Mouse (Mus musculus) brown adipose tissue, adult 24 weeks (tissue): ENCODE measurements around the gene Pdzd3. TPM values are rescaled to one million over a fixed set of nuclear protein-coding genes. Genes with fewer than 3 reads are reported as not detected.
A peak's percentile ranks its signal among the peaks of the same experiment; 100 is the strongest.

Source experiments
- H3K27ac ChIP-seq: fragments of 200-500 bp; replicated peaks from 2 replicates; pipeline ENCODE4 v1.5.1; 2012; ENCODE audit warnings: low read depth, mild to moderate bottlenecking, low read length
- H3K4me1 ChIP-seq: fragments of 200-500 bp; 2 replicates; pipeline ENCODE4 v1.6.1; 2012; ENCODE audit warnings: low read length, mixed read lengths; ENCODE audit not compliant: control insufficient read depth, insufficient read depth, insufficient read length
- H3K4me3 ChIP-seq: fragments of 200-500 bp; 2 replicates; pipeline ENCODE4 v1.5.1; 2012; ENCODE audit warnings: low read depth, mild to moderate bottlenecking, low read length, moderate library complexity; ENCODE audit not compliant: insufficient read depth
- polyA plus RNA-seq: library from polyadenylated mRNA; stranded (reverse); fragments of >200 nt; gene quantifications from 2 replicates; pipeline ENCODE4 v1.2.4, GENCODE M21; 2012; ENCODE audit not compliant: missing spikeins, insufficient read depth, insufficient read length

Pdzd3 gene
- polyA plus RNA-seq, 1 experiment: not detected

- no peak overlapping the region for H3K4me3 ChIP-seq
- no peaks in the 10 kb centered on the region for H3K4me1 ChIP-seq
- H3K27ac ChIP-seq: no peak overlapping the region
Measured at GRCm38 (mm10) chr9:44238501-44239190, 12.6 kb downstream of the Pdzd3 start.

- Histone ChIP-seq H3K27ac (no peak overlapping the region), H3K4me1 (no peaks in the 10 kb centered on the region), H3K4me3 (no peak overlapping the region)
Measured at GRCm38 (mm10) chr9:44237128-44237527, 14.1 kb downstream of the Pdzd3 start.

GRCm38 (mm10) chr9:44236601-44237000 is 14.7 kb downstream of the Pdzd3 start:
- Histone ChIP-seq H3K27ac (no peak overlapping the region), H3K4me3 (no peak overlapping the region), H3K4me1 (0 out of 2 replicates have a peak, but pooled peaks cover 2% of the 10 kb centered on the region)

- Histone ChIP-seq H3K27ac (peak overlapping the region; percentile 61), H3K4me3 (peak overlapping the region; percentile 52), H3K4me1 (peaks cover 6% of the 10 kb centered on the region)
Measured at GRCm38 (mm10) chr9:44234479-44235427, 16.5 kb downstream of the Pdzd3 start.

GRCm38 (mm10) chr9:44233802-44234478 is 17.3 kb downstream of the Pdzd3 start, which contains the start of gene Cbl:
Cbl (minus strand) TSS chr9:44234049.
- Histone ChIP-seq H3K27ac (peak within 1 kb of the TSS; percentile 61), H3K4me3 (peak within 1 kb of the TSS; percentile 79), H3K4me1 (peaks cover 6% of the 10 kb centered on the region)

- H3K27ac ChIP-seq: peak overlapping the region; percentile 53
- peaks cover 6% of the 10 kb centered on the region for H3K4me1 ChIP-seq
- H3K4me3 ChIP-seq: peak overlapping the region; percentile 79
Measured at GRCm38 (mm10) chr9:44233021-44233801, 18.1 kb downstream of the Pdzd3 start.

GRCm38 (mm10) chr9:44231609-44232008 is 19.7 kb downstream of the Pdzd3 start:
- peaks cover 6% of the 10 kb centered on the region for H3K4me1 ChIP-seq
- H3K4me3 ChIP-seq: no peak overlapping the region
- H3K27ac ChIP-seq: 0 out of 2 replicates have a peak overlapping the region, but pooled peaks have one; percentile 11

GRCm38 (mm10) chr9:44225993-44226392 is 25.3 kb downstream of the Pdzd3 start:
- Histone ChIP-seq H3K4me3 (no peak overlapping the region), H3K27ac (no peak overlapping the region), H3K4me1 (peaks cover 9% of the 10 kb centered on the region)

- no peak overlapping the region for H3K4me3 ChIP-seq
- H3K27ac ChIP-seq: no peak overlapping the region
Measured at GRCm38 (mm10) chr9:44213538-44213937, 37.7 kb downstream of the Pdzd3 start.

GRCm38 (mm10) chr9:44212406-44212805 is 38.9 kb downstream of the Pdzd3 start:
- H3K4me3 ChIP-seq: no peak overlapping the region
- H3K4me1 ChIP-seq: 0 out of 2 replicates have a peak, but pooled peaks cover 2% of the 10 kb centered on the region
- H3K27ac ChIP-seq: no peak overlapping the region

More at GRCm38 (mm10) chr9:44213538-44213937, 37.7 kb downstream of the Pdzd3 start:
- H3K4me1 ChIP-seq: 0 out of 2 replicates have a peak, but pooled peaks cover 2% of the 10 kb centered on the region

GRCm38 (mm10) chr9:44209416-44209815 is 41.9 kb downstream of the Pdzd3 start:
- H3K27ac ChIP-seq: no peak overlapping the region
- no peak overlapping the region for H3K4me3 ChIP-seq
- peaks cover 7% of the 10 kb centered on the region; the same call in 1 of the 2 replicates for H3K4me1 ChIP-seq

- H3K27ac ChIP-seq: no peak overlapping the region
- H3K4me3 ChIP-seq: no peak overlapping the region
- H3K4me1 ChIP-seq: peaks cover 7% of the 10 kb centered on the region; the same call in 1 of the 2 replicates
Measured at GRCm38 (mm10) chr9:44207840-44208239, 43.4 kb downstream of the Pdzd3 start.

- no peak overlapping the region for H3K4me3 ChIP-seq
- H3K4me1 ChIP-seq: 0 out of 2 replicates have a peak, but pooled peaks cover 2% of the 10 kb centered on the region
- H3K27ac ChIP-seq: no peak overlapping the region
Measured at GRCm38 (mm10) chr9:44200458-44200857, 50.8 kb downstream of the Pdzd3 start.

- Histone ChIP-seq H3K27ac (no peak overlapping the region), H3K4me1 (0 out of 2 replicates have a peak, but pooled peaks cover 2% of the 10 kb centered on the region), H3K4me3 (no peak overlapping the region)
Measured at GRCm38 (mm10) chr9:44199580-44199979, 51.7 kb downstream of the Pdzd3 start.
